Comparison of ENCODE assay signal across 14 mouse cellular contexts in the genomic region with DNA sequence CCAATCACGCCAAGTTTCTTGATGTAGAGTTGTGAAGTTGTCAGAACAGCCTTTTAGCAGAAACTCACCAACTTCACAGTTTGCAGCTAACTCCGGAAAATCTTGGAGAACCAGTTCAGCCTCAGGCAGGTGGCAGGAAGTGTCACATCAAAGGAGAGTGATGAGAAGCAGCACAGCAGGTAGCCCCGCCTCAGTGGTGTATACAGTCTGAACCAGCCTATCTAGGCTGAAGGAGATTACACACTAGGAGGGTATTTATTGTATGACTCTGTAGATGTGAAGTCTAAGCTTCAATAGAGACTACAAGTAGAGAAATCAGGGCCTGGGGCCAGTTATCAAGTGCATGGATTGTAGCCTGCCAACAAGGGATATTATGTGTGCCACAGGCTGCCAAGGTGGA. TPM values are rescaled to one million over a fixed set of nuclear protein-coding genes. Genes with fewer than 3 reads are reported as not detected.
A peak's percentile ranks its signal among the peaks of the same experiment; 100 is the strongest.
DNase-seq lines count a peak whose midpoint lies in the region; ATAC-seq and TF ChIP-seq lines count a peak whose summit lies in the region.
"Had no signal": no experiment of that assay in that cellular context is flagged by ENCODE, and none has a peak within 500 bp of the region (broad histone marks: within the 10 kb centered on the region; RNA-seq: fewer than 3 reads in every experiment).

No protein-coding gene starts in this region.

- no peaks in the 10 kb centered on the region; the same call in 1 of the 2 replicates for H3K27me3 ChIP-seq in kidney, embryonic 16.5 days (ENCODE audit: insufficient read depth, low read length)
- no peaks in the 10 kb centered on the region for H3K27me3 ChIP-seq in limb, embryonic 14.5 days (ENCODE audit: control insufficient read depth, insufficient read depth, low read length)
- no peaks in the 10 kb centered on the region for H3K27me3 ChIP-seq in stomach, embryonic 16.5 days (ENCODE audit: control insufficient read depth, insufficient read depth, low read length)
- H3K27me3 ChIP-seq: neural tube, embryonic 13.5 days had no signal

- no peak overlapping the region for H3K4me3 ChIP-seq in kidney, embryonic 16.5 days (ENCODE audit: low read length)
- H3K4me3 ChIP-seq in limb, embryonic 14.5 days (replicated peaks; ENCODE audit: low read length), result no peak overlapping the region
- peak overlapping the region; percentile 45 for H3K4me3 ChIP-seq in stomach, embryonic 16.5 days (replicated peaks; ENCODE audit: low read length)
- H3K4me3 ChIP-seq in layer of hippocampus, adult 2 months, result no peak overlapping the region
- H3K4me3 ChIP-seq: neural tube, embryonic 13.5 days had no signal

- WGBS in kidney, embryonic 16.5 days, result 53% methylated on average over 3 of the region's 3 CpGs
- WGBS in limb, embryonic 14.5 days, result 43% methylated on average over 3 of the region's 3 CpGs
- 34% methylated on average over 3 of the region's 3 CpGs for WGBS in stomach, embryonic 16.5 days

- no peak overlapping the region for H3K4me2 ChIP-seq in kidney, embryonic 16.5 days (replicated peaks; ENCODE audit: low read depth, low read length)
- H3K4me2 ChIP-seq in limb, embryonic 14.5 days (replicated peaks; ENCODE audit: low read depth, low read length, severe bottlenecking), result 0 out of 2 replicates have a peak overlapping the region, but pooled peaks have one; percentile 31
- peak overlapping the region; percentile 50 for H3K4me2 ChIP-seq in stomach, embryonic 16.5 days (ENCODE audit: low read depth, low read length)

- H3K36me3 ChIP-seq in kidney, embryonic 16.5 days (ENCODE audit: insufficient read depth, low read length), result no peaks in the 10 kb centered on the region
- no peaks in the 10 kb centered on the region for H3K36me3 ChIP-seq in limb, embryonic 14.5 days (ENCODE audit: control insufficient read depth, insufficient read depth, low read length)
- H3K36me3 ChIP-seq in stomach, embryonic 16.5 days (ENCODE audit: control insufficient read depth, insufficient read depth, low read length), result no peaks in the 10 kb centered on the region
- H3K36me3 ChIP-seq: neural tube, embryonic 13.5 days had no signal

- 0 out of 2 replicates have a peak, but pooled peaks have one; percentile 63 for ATAC-seq in kidney, embryonic 16.5 days (ENCODE audit: low FRiP score, low TSS enrichment)
- no peak for ATAC-seq in limb, embryonic 14.5 days (ENCODE audit: low FRiP score, low read depth)
- ATAC-seq in stomach, embryonic 16.5 days (ENCODE audit: insufficient read depth, low FRiP score), result peak; percentile 80; the same call in 1 of the 2 replicates
- ATAC-seq: hindbrain, embryonic 16.5 days had no signal

- no peaks in the 10 kb centered on the region for H3K9me3 ChIP-seq in kidney, embryonic 16.5 days (ENCODE audit: low read length)
- H3K9me3 ChIP-seq in limb, embryonic 14.5 days (ENCODE audit: control insufficient read depth, low read length), result no peaks in the 10 kb centered on the region
- no peaks in the 10 kb centered on the region for H3K9me3 ChIP-seq in stomach, embryonic 16.5 days (replicated peaks; ENCODE audit: control insufficient read depth, low read length)
- H3K9me3 ChIP-seq: neural tube, embryonic 13.5 days had no signal

- TF ChIP-seq CTCF in layer of hippocampus, adult 2 months (conservative IDR thresholded peaks at IDR 0.05), result no peak

- TF ChIP-seq POLR2A in limb, embryonic 14.5 days (IDR thresholded peaks at IDR 0.05; ENCODE audit: borderline replicate concordance, extremely low read depth, insufficient read depth, insufficient read length), result no peak

- DNase-seq in kidney, adult 11 months, result no peak
- DNase-seq in embryo, embryonic 11 days, result peak; percentile 14
- peak; percentile 14 for DNase-seq in limb, embryonic 14.5 days (ENCODE audit: low spot score)
- no peak for DNase-seq in layer of hippocampus, adult 2 months (ENCODE audit: low spot score in 2 of 2)
- no peak for DNase-seq in gastrocnemius, postnatal 25 days
- DNase-seq in right cerebral cortex, postnatal 25 days, result no peak
- DNase-seq: adrenal gland, adult 8-10 months; cerebellum, adult 8-10 months had no signal

- H3K27ac ChIP-seq in kidney, embryonic 16.5 days (ENCODE audit: low read length), result no peak overlapping the region
- no peak overlapping the region for H3K27ac ChIP-seq in limb, embryonic 14.5 days (replicated peaks; ENCODE audit: low read depth, low read length)
- peak overlapping the region; percentile 89 for H3K27ac ChIP-seq in stomach, embryonic 16.5 days (ENCODE audit: low read length)
- no peak overlapping the region for H3K27ac ChIP-seq in layer of hippocampus, adult 2 months
- H3K27ac ChIP-seq: neural tube, embryonic 13.5 days had no signal

- H3K4me1 ChIP-seq in kidney, embryonic 16.5 days (ENCODE audit: insufficient read depth, low read length), result peaks cover 4% of the 10 kb centered on the region; the same call in 1 of the 2 replicates
- no peaks in the 10 kb centered on the region for H3K4me1 ChIP-seq in limb, embryonic 14.5 days (ENCODE audit: control insufficient read depth, insufficient read depth, low read length)
- H3K4me1 ChIP-seq in stomach, embryonic 16.5 days (ENCODE audit: control insufficient read depth, insufficient read depth, low read length), result 0 out of 2 replicates have a peak, but pooled peaks cover 5% of the 10 kb centered on the region

- no peak overlapping the region for H3K9ac ChIP-seq in kidney, embryonic 16.5 days (replicated peaks; ENCODE audit: low read length)
- H3K9ac ChIP-seq in limb, embryonic 14.5 days (ENCODE audit: low read depth, low read length, severe bottlenecking), result no peak overlapping the region
- no peak overlapping the region for H3K9ac ChIP-seq in stomach, embryonic 16.5 days (ENCODE audit: low read length)
- H3K9ac ChIP-seq: neural tube, embryonic 13.5 days had no signal

RNA-seq across cellular contexts. Expression of gene Acnat1, which starts 7.2 kb away (rescaled TPM):
- polyA plus RNA-seq in kidney, embryonic 16.5 days (2015; fragmentation: Nextera tagmentation; extraction: Ambion mirVana), result 0.80 and 1.0 TPM in 2 replicates
- 0.13 and 0.14 TPM in 2 replicates for polyA plus RNA-seq in limb, embryonic 14.5 days (2012; rRNA removed)
- not detected in 2 replicates for polyA plus RNA-seq in limb, embryonic 14.5 days (2014; fragmentation: Nextera tagmentation; extraction: Ambion mirVana)
- polyA plus RNA-seq in stomach, embryonic 16.5 days (2015; fragmentation: Nextera tagmentation; extraction: Ambion mirVana), result 2.4 TPM in 2 replicates
- total RNA-seq in layer of hippocampus, adult 2 months (2021), result not detected
- total RNA-seq in gastrocnemius, postnatal 25 days (2021), result not detected
- total RNA-seq: heart, adult 8-10 months; layer of hippocampus, adult 18-20 months had no signal
- polyA plus RNA-seq: hindbrain, embryonic 16.5 days; neural tube, embryonic 13.5 days had no signal

RNA-seq across cellular contexts. Expression of gene Baat, which starts 25.5 kb away (rescaled TPM):
- polyA plus RNA-seq in kidney, embryonic 16.5 days (2015; fragmentation: Nextera tagmentation; extraction: Ambion mirVana), result 0.12 and 0.22 TPM in 2 replicates
- 0.19 and 0.20 TPM in 2 replicates for polyA plus RNA-seq in limb, embryonic 14.5 days (2012; rRNA removed)
- polyA plus RNA-seq in limb, embryonic 14.5 days (2014; fragmentation: Nextera tagmentation; extraction: Ambion mirVana), result 0.10 and 0.21 TPM in 2 replicates
- polyA plus RNA-seq in stomach, embryonic 16.5 days (2015; fragmentation: Nextera tagmentation; extraction: Ambion mirVana), result 0.06 and 0.36 TPM in 2 replicates
- total RNA-seq in layer of hippocampus, adult 2 months (2021), result under 1 TPM in 1 of 2 experiments, not detected in 1; 0.36 TPM
- under 1 TPM in 1 of 2 experiments, not detected in 1; 0.28 TPM for total RNA-seq in gastrocnemius, postnatal 25 days (2021)
- polyA plus RNA-seq: hindbrain, embryonic 16.5 days; neural tube, embryonic 13.5 days had no signal

RNA-seq across cellular contexts. Expression of gene Mrpl50, which starts 40.0 kb away (rescaled TPM):
- 91.4 and 95.7 TPM in 2 replicates for polyA plus RNA-seq in kidney, embryonic 16.5 days (2015; fragmentation: Nextera tagmentation; extraction: Ambion mirVana)
- polyA plus RNA-seq in limb, embryonic 14.5 days (2012; rRNA removed), result 17.1 and 30.0 TPM in 2 replicates
- 74.3 and 80.2 TPM in 2 replicates for polyA plus RNA-seq in limb, embryonic 14.5 days (2014; fragmentation: Nextera tagmentation; extraction: Ambion mirVana)
- 86.3 and 87.7 TPM in 2 replicates for polyA plus RNA-seq in stomach, embryonic 16.5 days (2015; fragmentation: Nextera tagmentation; extraction: Ambion mirVana)
- total RNA-seq in layer of hippocampus, adult 2 months (2021), result 10 to 100 TPM; 31.9 to 33.3 TPM
- 10 to 100 TPM; 27.9 to 28.6 TPM for total RNA-seq in gastrocnemius, postnatal 25 days (2021)

RNA-seq across cellular contexts. Expression of gene Zfp189, which starts 40.1 kb away (rescaled TPM):
- 11.1 and 13.0 TPM in 2 replicates for polyA plus RNA-seq in kidney, embryonic 16.5 days (2015; fragmentation: Nextera tagmentation; extraction: Ambion mirVana)
- polyA plus RNA-seq in limb, embryonic 14.5 days (2012; rRNA removed), result 4.5 and 5.8 TPM in 2 replicates
- 9.6 and 10.4 TPM in 2 replicates for polyA plus RNA-seq in limb, embryonic 14.5 days (2014; fragmentation: Nextera tagmentation; extraction: Ambion mirVana)
- 5.8 and 6.0 TPM in 2 replicates for polyA plus RNA-seq in stomach, embryonic 16.5 days (2015; fragmentation: Nextera tagmentation; extraction: Ambion mirVana)
- total RNA-seq in layer of hippocampus, adult 2 months (2021), result 10 to 100 TPM; 29.1 to 36.6 TPM
- total RNA-seq in gastrocnemius, postnatal 25 days (2021), result 1 to 10 TPM; 2.5 to 3.1 TPM

Comparison
In these comparisons a context has a peak if more than half of its experiments do, and no peak if none do; other contexts are left out.
1. DNase-seq: peak in embryo, embryonic 11 days (single experiment) and limb, embryonic 14.5 days (single experiment); none in kidney, adult 11 months (single experiment), layer of hippocampus, adult 2 months (0 of 2), gastrocnemius, postnatal 25 days (single experiment) and right cerebral cortex, postnatal 25 days (single experiment).